Mouse (Mus musculus) embryonic facial prominence, embryonic 10.5 days (tissue): ENCODE data around the gene Ssmem1. TPM values are rescaled to one million over a fixed set of nuclear protein-coding genes. Genes with fewer than 3 reads are reported as not detected.
A peak's percentile ranks its signal among the peaks of the same experiment; 100 is the strongest.

Source experiments
- DNase-seq: peaks from one replicate; pipeline ENCODE4 v3.0.0-alpha.2; 2017; ENCODE audit warnings: low spot score
- H3K27ac ChIP-seq: fragments of 300-500 bp; sonication (generic); replicated peaks from 2 replicates; pipeline ENCODE4 v1.5.1; 2016; ENCODE audit warnings: mild to moderate bottlenecking
- H3K27me3 ChIP-seq: fragments of 300-500 bp; sonication (generic); replicated peaks from 2 replicates; pipeline ENCODE4 v1.6.1; 2016; ENCODE audit warnings: low read depth, mild to moderate bottlenecking; ENCODE audit not compliant: poor library complexity, severe bottlenecking
- H3K36me3 ChIP-seq: fragments of 300-500 bp; sonication (generic); replicated peaks from 2 replicates; pipeline ENCODE4 v1.6.1; 2016; ENCODE audit warnings: mild to moderate bottlenecking, moderate library complexity
- H3K4me1 ChIP-seq: fragments of 300-500 bp; sonication (generic); 2 replicates; pipeline ENCODE4 v1.6.1; 2016
- H3K4me3 ChIP-seq: fragments of 300-500 bp; sonication (generic); 2 replicates; pipeline ENCODE4 v1.5.1; 2016; ENCODE audit warnings: mild to moderate bottlenecking, moderate library complexity
- H3K9me3 ChIP-seq: fragments of 300-500 bp; sonication (generic); 2 replicates; pipeline ENCODE4 v1.6.1; 2016; ENCODE audit warnings: mild to moderate bottlenecking
- WGBS: fragments of 180-500 bp; shearing (Covaris S2); methylation state at CpG from one replicate; pipeline ENCODE4 v1.1.7; 2016; 5-methylcytosine and 5-hydroxymethylcytosine counted together
- polyA plus RNA-seq: library from polyadenylated mRNA; unstranded; fragments of >200 nt; fragmentation: Nextera tagmentation; extraction: Ambion mirVana; gene quantifications from 2 replicates; pipeline ENCODE4 v1.2.1, GENCODE M21; 2016

Ssmem1 gene
- polyA plus RNA-seq, 1 experiment from 2014 or later = 0.40 TPM

DNA sequence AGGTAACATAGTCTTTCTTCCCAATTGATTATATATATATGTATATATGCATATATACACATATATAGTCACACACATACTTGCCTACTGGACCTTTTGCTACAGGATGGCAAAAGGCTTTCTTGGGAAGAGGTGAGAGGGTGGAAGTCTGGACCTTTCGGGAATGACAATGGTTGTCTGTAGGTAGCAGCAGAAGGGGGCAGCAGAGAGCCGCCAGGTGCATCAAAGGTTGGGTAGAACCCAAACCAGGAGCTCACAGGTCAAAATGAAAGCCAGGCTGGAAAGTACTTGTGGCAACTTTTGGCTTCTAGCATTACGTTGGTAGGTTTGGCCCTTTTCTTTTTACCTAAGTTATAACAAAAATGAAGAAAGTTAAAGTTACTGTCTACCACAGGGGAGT is 25.7 kb downstream of the Ssmem1 start:
- Histone ChIP-seq H3K27me3 (no peaks in the 10 kb centered on the region), H3K27ac (no peak overlapping the region; the same call in 1 of the 2 replicates), H3K36me3 (no peaks in the 10 kb centered on the region), H3K4me1 (peaks cover 25% of the 10 kb centered on the region), H3K4me3 (no peak overlapping the region), H3K9me3 (no peaks in the 10 kb centered on the region)
- WGBS = 35% methylated on average over 3 of the region's 3 CpGs
- peak; percentile 60 for DNase-seq

DNA sequence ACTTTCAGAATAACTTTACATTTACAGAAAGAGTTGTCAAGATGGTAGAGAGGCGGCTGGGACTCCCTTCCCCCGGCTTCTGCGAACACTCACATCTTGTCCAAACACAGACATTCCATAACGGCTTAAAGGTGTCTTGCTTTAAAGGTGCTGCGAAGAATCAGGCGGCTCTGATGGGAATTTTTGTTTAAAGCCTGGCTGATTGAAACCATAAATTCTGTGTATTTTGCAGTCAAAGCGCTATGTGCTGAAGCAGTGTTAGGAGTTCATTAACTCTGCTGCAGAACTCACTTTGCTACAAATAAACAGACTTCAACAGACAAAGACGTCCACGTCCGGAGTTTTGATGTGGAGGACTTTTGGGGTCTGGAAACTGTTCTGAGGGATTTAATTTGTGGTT is 28.6 kb downstream of the Ssmem1 start:
- Histone ChIP-seq H3K4me1 (peaks cover 54% of the 10 kb centered on the region), H3K9me3 (no peaks in the 10 kb centered on the region), H3K27ac (peak overlapping the region; percentile 81), H3K27me3 (no peaks in the 10 kb centered on the region), H3K36me3 (no peaks in the 10 kb centered on the region), H3K4me3 (no peak overlapping the region)
- no peak for DNase-seq
- 31% methylated on average over 10 of the region's 10 CpGs for WGBS

DNA sequence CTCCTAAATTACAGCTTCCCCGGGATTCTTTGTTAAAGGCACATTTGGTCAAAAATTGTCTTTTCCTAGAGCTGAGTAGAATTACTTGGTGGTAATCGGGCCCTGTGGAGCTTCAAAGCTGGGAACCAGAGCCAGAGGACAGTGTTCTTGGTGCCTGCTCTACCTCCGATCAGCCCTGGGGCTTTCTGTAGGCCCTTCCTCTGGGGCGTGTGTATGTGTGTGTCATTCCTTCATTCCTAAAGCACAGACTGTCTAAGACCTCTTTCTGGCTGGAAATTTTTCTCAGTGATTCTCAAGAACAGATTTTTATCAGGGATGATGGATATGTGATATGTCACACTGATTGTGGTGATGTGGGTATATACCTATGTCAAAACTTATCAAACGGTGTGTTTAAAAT is 29.2 kb downstream of the Ssmem1 start:
- Histone ChIP-seq H3K27ac (peak overlapping the region; percentile 81), H3K9me3 (no peaks in the 10 kb centered on the region), H3K4me1 (peaks cover 59% of the 10 kb centered on the region), H3K27me3 (no peaks in the 10 kb centered on the region), H3K4me3 (no peak overlapping the region), H3K36me3 (no peaks in the 10 kb centered on the region)
- DNase-seq = no peak
- 44% methylated on average over 5 of the region's 5 CpGs for WGBS

DNA sequence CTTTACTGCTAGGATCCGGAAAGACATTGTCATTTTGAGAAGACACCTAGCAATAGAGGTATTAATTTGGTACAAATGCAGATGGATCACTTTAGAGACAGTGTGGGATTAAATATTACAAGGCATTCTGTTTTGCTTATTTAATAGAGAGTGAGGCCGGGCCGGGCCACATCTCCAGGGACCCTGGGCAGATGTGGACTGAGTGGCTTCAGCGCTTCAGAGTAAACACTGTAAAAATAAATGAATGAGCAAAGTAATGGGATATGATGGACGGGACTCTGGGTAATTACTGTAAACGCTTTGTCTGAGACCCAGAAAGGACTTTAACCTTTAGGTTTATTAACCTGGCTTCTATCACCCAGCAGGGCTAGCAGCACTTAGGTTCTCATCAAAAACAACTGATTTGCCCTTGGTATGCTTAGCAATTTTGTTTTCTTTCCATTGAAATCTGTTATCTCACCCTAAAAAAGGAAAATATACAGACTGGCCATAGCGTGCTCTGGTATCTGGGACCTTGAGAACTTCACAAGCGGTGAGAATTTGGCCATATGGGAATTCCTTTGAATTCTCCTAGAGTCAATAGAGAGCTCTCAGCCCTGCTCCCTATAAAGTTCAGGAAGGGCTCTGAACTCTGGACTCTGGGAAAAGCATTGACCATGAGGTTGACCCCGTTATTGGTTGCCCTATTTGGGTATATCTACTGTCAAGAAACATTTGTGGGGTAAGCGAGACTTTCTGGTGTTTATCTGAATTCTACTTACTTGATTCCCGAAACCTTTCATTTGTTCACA is 31.6 kb downstream of the Ssmem1 start, which contains the start of gene Cpa2:
Gene Cpa2 (plus strand): TSS at position 574 of the 791 bp plus-strand sequence.
- WGBS = 61% methylated on average over 11 of the region's 11 CpGs
- H3K4me3 ChIP-seq = no peak within 1 kb of the TSS
- no peaks in the 10 kb centered on the region for H3K9me3 ChIP-seq
- no peaks in the 10 kb centered on the region for H3K36me3 ChIP-seq
- no peak for DNase-seq
- H3K4me1 ChIP-seq = peaks cover 83% of the 10 kb centered on the region
- peak within 1 kb of the TSS; percentile 87 for H3K27ac ChIP-seq
- H3K27me3 ChIP-seq = no peaks in the 10 kb centered on the region

DNA sequence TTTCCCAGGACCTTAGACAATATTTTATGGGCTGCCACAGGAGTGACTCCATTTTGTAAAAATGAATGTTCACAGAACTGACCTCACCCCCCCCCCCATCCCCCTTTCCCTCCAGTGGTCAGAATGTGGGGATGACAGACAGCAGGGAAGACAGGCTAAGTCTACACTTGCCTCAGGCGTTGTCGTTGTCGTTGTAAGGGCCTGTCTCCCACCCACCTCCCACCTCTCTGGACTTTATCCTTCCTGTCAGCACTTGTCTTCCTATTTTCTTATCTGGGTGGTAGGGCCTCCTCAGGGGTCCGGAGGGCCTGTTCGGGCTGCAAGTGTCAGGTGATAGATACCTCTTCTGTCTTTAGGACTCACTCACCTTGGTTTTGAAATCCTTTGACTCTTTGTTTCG is 32.6 kb downstream of the Ssmem1 start:
- 51% methylated on average over 6 of the region's 6 CpGs for WGBS
- Histone ChIP-seq H3K4me1 (peaks cover 94% of the 10 kb centered on the region), H3K36me3 (no peaks in the 10 kb centered on the region), H3K27ac (peak overlapping the region; percentile 87), H3K9me3 (no peaks in the 10 kb centered on the region), H3K27me3 (no peaks in the 10 kb centered on the region), H3K4me3 (no peak overlapping the region)
- DNase-seq = peak; percentile 32

DNA sequence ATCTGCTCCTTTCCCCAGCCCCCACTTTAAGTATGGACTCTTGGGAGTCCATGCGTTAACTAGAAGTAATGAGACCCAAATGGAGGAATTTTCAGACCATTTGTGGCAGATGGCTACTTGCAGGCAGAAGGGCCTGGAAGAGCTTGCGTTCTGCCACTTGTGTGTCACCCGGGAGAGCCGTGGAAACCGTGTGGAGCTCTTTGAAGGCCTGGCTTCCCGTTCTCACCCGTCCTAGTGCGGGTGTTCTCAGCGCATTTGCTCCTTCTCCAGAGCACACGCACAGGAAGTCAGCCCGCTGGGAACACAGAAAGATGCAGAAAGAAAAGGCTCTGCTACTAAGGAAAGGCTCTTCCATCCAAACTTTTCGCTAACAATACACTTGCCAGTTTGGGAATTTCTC is 33.4 kb downstream of the Ssmem1 start:
- peaks cover 95% of the 10 kb centered on the region for H3K4me1 ChIP-seq
- H3K27me3 ChIP-seq = no peaks in the 10 kb centered on the region
- 32% methylated on average over 12 of the region's 12 CpGs for WGBS
- H3K9me3 ChIP-seq = no peaks in the 10 kb centered on the region
- peak overlapping the region; percentile 87 for H3K27ac ChIP-seq
- no peaks in the 10 kb centered on the region for H3K36me3 ChIP-seq
- 0 out of 2 replicates have a peak overlapping the region, but pooled peaks have one; percentile 4 for H3K4me3 ChIP-seq
- DNase-seq = peak; percentile 54

DNA sequence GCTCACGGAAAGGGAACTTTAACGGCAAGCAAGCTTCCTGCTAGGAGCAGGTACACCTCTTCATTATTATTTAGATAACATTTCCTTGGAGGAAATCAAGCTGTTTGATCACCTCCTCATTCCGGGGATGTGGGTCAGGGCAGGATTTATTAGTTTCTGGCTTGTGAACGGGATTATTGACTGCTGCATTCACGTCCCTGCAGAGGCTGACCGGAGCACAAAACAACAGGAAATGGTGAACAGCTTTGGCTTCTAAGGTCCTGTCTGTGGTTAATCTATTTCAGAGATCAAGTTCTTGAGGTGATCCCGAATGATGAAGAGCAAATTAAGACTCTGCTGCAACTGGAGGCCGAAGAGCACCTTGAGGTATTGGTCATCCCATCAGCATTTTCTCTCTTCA is 34.2 kb downstream of the Ssmem1 start:
- WGBS = 22% methylated on average over 8 of the region's 8 CpGs
- Histone ChIP-seq H3K36me3 (no peaks in the 10 kb centered on the region), H3K9me3 (no peaks in the 10 kb centered on the region), H3K27me3 (no peaks in the 10 kb centered on the region), H3K4me3 (no peak overlapping the region), H3K27ac (peak overlapping the region; percentile 87), H3K4me1 (peaks cover 95% of the 10 kb centered on the region)
- DNase-seq = no peak

DNA sequence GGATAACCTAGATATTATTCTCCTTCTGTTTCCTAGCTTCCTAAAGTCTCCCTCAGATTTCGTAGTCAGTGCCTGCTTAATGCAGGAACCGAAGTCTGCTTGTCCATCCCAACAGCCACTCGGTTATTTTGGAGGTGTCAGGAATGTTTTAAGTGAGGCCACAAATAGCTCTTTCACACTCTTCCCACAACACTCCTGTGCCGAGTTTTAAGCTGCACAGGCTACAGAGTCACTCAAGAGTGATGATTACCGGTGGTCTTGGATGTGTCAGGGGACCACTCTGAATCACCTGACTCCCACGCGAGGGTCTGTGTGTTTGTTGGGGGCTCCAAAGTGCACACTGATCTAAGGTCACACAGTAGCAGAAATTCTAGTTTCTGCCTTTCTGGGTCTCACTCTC is 36.0 kb downstream of the Ssmem1 start:
- Histone ChIP-seq H3K4me3 (no peak overlapping the region), H3K27ac (peak overlapping the region; percentile 87), H3K36me3 (no peaks in the 10 kb centered on the region), H3K4me1 (peaks cover 100% of the 10 kb centered on the region), H3K9me3 (no peaks in the 10 kb centered on the region), H3K27me3 (no peaks in the 10 kb centered on the region)
- 81% methylated on average over 7 of the region's 7 CpGs for WGBS
- DNase-seq = no peak

DNA sequence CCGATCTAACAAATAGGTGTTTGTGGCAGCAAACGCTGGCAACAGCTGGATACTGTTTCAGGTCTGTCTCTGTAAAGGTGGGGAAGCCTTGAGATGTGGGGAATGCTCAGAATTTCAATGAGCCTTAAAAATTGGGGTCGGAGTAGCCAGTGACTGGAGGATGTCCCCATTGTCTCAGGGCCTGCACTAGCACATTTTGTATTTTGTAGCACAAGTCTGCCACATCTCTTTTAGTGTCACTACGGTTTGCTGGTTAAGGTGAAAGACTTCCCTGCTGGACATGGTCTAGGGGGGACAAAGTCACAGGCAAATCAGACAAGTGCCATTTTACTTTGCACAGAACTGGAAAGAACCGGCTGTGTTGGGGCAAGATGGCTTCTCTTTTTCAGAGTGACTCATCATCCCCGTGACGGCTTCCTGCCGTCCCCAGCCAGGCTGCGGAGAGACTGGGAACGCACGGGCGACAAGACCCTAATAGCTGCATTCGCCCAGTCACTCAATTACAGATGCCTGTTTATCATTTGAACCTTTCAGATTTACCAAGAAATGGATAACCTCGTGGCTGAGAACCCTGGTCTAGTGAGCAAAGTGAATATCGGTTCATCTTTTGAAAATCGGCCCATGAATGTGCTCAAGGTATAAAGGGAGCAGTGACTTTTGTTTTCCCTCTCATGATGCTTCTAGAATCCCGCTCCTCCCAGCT is 37.1 kb downstream of the Ssmem1 start:
- Histone ChIP-seq H3K27ac (peak overlapping the region; percentile 87), H3K36me3 (no peaks in the 10 kb centered on the region), H3K9me3 (no peaks in the 10 kb centered on the region), H3K4me3 (peak overlapping the region; percentile 21), H3K4me1 (peaks cover 98% of the 10 kb centered on the region), H3K27me3 (no peaks in the 10 kb centered on the region)
- WGBS = 11% methylated on average over 17 of the region's 17 CpGs
- DNase-seq = peak; percentile 71

DNA sequence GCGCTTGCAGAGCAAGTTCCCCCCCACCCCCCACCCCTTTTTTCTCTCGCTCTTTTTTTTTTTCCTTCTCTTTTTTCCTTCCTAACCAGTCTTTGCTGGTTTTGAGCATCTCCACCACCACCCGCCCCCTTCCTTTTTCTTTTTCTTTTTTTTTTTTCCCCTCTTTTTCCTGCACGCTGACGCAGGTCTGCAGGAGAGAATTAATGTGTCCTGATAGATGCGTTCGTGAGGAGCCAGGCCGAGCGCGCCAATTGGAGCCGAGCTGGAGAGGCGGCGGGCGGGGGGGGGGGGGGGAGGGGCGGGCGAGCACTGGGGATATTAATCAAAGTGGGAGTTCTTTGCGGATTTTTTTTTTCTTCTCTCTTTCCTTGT is 37.6 kb downstream of the Ssmem1 start:
- Histone ChIP-seq H3K4me3 (peak overlapping the region; percentile 21), H3K36me3 (no peaks in the 10 kb centered on the region), H3K27ac (peak overlapping the region; percentile 87), H3K9me3 (no peaks in the 10 kb centered on the region), H3K4me1 (peaks cover 98% of the 10 kb centered on the region), H3K27me3 (no peaks in the 10 kb centered on the region)
- WGBS = under 1% methylated on average over 17 of the region's 17 CpGs
- DNase-seq = peak; percentile 83

DNA sequence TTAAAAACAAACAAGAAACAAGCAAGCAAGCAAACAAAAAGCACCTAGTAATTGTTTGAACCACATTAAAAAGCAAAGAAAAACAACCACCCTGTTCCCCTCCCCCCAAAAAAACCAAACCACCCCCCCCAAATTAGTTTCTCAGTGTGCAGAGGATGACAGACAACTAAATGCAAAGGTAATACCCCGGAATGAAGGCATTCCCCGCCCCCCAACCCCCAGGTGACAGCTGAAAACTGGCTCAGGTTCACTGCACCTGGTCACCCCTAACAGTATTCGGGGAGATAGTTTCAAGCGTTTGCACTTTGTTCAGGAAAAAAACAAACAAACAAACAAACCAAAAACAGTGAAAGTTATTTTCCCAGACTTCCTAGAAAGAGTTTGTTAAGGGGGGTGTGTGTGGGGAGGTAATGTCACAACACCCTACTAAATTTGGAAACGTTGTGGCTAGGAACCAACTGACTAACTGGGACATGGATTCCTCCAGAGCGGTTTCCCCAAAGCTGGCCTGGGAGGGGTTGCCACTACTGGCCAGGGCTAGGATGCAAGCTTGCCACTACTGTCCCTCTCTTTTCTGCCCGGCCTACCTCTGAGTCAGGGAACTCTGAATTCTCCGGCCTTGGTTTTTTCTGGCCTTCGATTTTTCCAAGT is 38.1 kb downstream of the Ssmem1 start:
- H3K36me3 ChIP-seq = no peaks in the 10 kb centered on the region
- peak; percentile 47 for DNase-seq
- peaks cover 98% of the 10 kb centered on the region for H3K4me1 ChIP-seq
- 17% methylated on average over 9 of the region's 9 CpGs for WGBS
- H3K27ac ChIP-seq = peak overlapping the region; percentile 87
- peak overlapping the region; percentile 21; the same call in 1 of the 2 replicates for H3K4me3 ChIP-seq
- no peaks in the 10 kb centered on the region for H3K27me3 ChIP-seq
- no peaks in the 10 kb centered on the region for H3K9me3 ChIP-seq

DNA sequence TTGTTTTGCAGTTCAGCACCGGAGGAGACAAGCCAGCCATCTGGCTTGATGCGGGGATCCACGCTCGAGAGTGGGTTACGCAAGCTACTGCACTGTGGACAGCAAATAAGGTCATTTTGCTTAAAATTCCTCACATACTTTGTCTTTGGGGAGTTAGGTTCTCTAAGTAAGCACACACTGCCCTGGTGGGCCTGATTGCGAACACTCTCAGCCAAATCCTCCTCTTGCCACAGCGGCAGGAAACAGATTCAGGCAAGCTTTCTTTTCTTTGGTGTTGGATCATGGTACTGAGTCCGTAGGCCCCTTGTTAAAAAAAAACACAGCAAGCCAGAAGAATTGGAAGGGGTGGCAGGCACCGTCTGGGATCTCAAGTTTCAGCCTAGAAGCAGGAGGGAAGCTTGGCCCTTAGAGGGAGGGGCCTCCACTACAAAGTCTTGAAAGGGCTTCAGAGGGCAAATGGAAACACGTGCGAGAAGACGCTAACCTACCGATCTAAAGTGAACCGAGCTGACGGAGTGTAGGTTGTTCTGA is 39.6 kb downstream of the Ssmem1 start:
- peak overlapping the region; percentile 32; the same call in 1 of the 2 replicates for H3K4me3 ChIP-seq
- 4% methylated on average over 15 of the region's 15 CpGs for WGBS

More for the DNA sequence above, 39.6 kb downstream of the Ssmem1 start:
- H3K27ac ChIP-seq = peak overlapping the region; percentile 87
- no peaks in the 10 kb centered on the region for H3K27me3 ChIP-seq
- no peaks in the 10 kb centered on the region for H3K36me3 ChIP-seq
- peak; percentile 88 for DNase-seq
- peaks cover 95% of the 10 kb centered on the region for H3K4me1 ChIP-seq
- H3K9me3 ChIP-seq = no peaks in the 10 kb centered on the region
